Mouse (Mus musculus) stomach, embryonic 16.5 days (tissue): ENCODE data around the gene 2510009E07Rik. TPM values are rescaled to one million over a fixed set of nuclear protein-coding genes. Genes with fewer than 3 reads are reported as not detected.

Experiments used
- ATAC-seq: fragments of 200-750 bp; cut with Nextera tagmentation; 2 replicates; pipeline ENCODE4 v1.8.0; 2017; ENCODE audit warnings: moderate number of reproducible peaks, moderate TSS enrichment; ENCODE audit not compliant: insufficient read depth, low FRiP score
- H3K27ac ChIP-seq: fragments of 300-500 bp; sonication (generic); 2 replicates; pipeline ENCODE4 v1.5.1; 2014; ENCODE audit warnings: low read length
- H3K27me3 ChIP-seq: fragments of 300-500 bp; sonication (generic); 2 replicates; pipeline ENCODE4 v1.6.1; 2014; ENCODE audit warnings: low read length, control low read depth, mixed read lengths; ENCODE audit not compliant: control insufficient read depth, insufficient read depth
- H3K36me3 ChIP-seq: fragments of 300-500 bp; sonication (generic); 2 replicates; pipeline ENCODE4 v1.6.1; 2014; ENCODE audit warnings: low read length; ENCODE audit not compliant: control insufficient read depth, insufficient read depth
- H3K4me1 ChIP-seq: fragments of 300-500 bp; sonication (generic); 2 replicates; pipeline ENCODE4 v1.6.1; 2014; ENCODE audit warnings: low read length, control low read depth, mixed read lengths; ENCODE audit not compliant: control insufficient read depth, insufficient read depth
- H3K4me2 ChIP-seq: fragments of 300-500 bp; sonication (generic); 2 replicates; pipeline ENCODE4 v1.6.1; 2014; ENCODE audit warnings: low read depth, low read length, mixed read lengths
- H3K4me3 ChIP-seq: fragments of 300-500 bp; sonication (generic); replicated peaks from 2 replicates; pipeline ENCODE4 v1.5.1; 2014; ENCODE audit warnings: mild to moderate bottlenecking, low read length
- H3K9ac ChIP-seq: fragments of 300-500 bp; sonication (generic); 2 replicates; pipeline ENCODE4 v1.6.1; 2014; ENCODE audit warnings: low read length
- H3K9me3 ChIP-seq: fragments of 300-500 bp; sonication (generic); replicated peaks from 2 replicates; pipeline ENCODE4 v1.6.1; 2016; ENCODE audit warnings: low read length, control low read depth; ENCODE audit not compliant: control insufficient read depth
- WGBS: fragments of 180-500 bp; shearing (Covaris S2); extraction: QIAGEN DNeasy Blood & Tissue Kit; methylation state at CpG from one replicate; pipeline ENCODE4 v1.1.7; 2014; 5-methylcytosine and 5-hydroxymethylcytosine counted together
- polyA plus RNA-seq: library from polyadenylated mRNA; unstranded; fragments of >200 nt; fragmentation: Nextera tagmentation; extraction: Ambion mirVana; gene quantifications from 2 replicates; pipeline ENCODE4 v1.2.1, GENCODE M21; 2015

Gene 2510009E07Rik
- polyA plus RNA-seq, 1 experiment from 2014 or later, result 17.9 TPM

GRCm38 (mm10) chr16:21636156-21636853 lies 58.2 kb downstream of the 2510009E07Rik start:
- no peak for ATAC-seq
- no peak overlapping the region for H3K9ac ChIP-seq
- H3K36me3 ChIP-seq, result no peaks in the 10 kb centered on the region
- no peak overlapping the region for H3K27ac ChIP-seq
- no peaks in the 10 kb centered on the region; the same call in 1 of the 2 replicates for H3K9me3 ChIP-seq
- H3K4me3 ChIP-seq, result no peak overlapping the region
- H3K4me1 ChIP-seq, result no peaks in the 10 kb centered on the region
- no peak overlapping the region for H3K4me2 ChIP-seq
- 72% methylated on average over 5 of the region's 5 CpGs for WGBS
- no peaks in the 10 kb centered on the region for H3K27me3 ChIP-seq

DNA sequence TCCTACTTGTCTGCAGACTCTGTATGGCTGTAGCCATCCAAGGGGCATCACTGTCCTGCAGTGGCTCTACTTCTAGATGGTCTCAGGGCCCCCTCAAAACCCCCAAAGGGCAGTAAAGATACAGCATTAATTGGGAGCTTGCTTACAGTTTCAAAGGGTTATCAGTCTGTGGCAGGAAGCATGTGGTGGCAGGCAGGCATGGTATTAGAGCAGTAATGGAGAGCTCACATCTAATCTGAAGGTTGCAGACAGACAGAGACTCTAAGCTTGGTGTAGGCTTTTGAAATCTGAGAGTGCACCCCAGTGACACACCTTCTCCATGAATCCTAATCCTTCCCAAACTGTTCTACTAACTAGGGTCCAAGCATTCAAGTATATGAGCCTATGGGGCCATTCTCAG lies 60.0 kb downstream of the 2510009E07Rik start:
- no peaks in the 10 kb centered on the region for H3K4me1 ChIP-seq
- no peak overlapping the region for H3K4me3 ChIP-seq
- H3K27me3 ChIP-seq, result no peaks in the 10 kb centered on the region
- no peaks in the 10 kb centered on the region for H3K36me3 ChIP-seq
- no peak for ATAC-seq
- H3K4me2 ChIP-seq, result no peak overlapping the region
- H3K9me3 ChIP-seq, result no peaks in the 10 kb centered on the region; the same call in 1 of the 2 replicates
- H3K27ac ChIP-seq, result no peak overlapping the region
- H3K9ac ChIP-seq, result no peak overlapping the region

- no peak overlapping the region for H3K4me3 ChIP-seq
- no peak overlapping the region for H3K4me2 ChIP-seq
- H3K9me3 ChIP-seq, result no peaks in the 10 kb centered on the region; the same call in 1 of the 2 replicates
- H3K27ac ChIP-seq, result no peak overlapping the region
- no peak for ATAC-seq
- WGBS, result 53% methylated on average over 4 of the region's 4 CpGs
- H3K4me1 ChIP-seq, result no peaks in the 10 kb centered on the region
- no peak overlapping the region for H3K9ac ChIP-seq
- H3K27me3 ChIP-seq, result no peaks in the 10 kb centered on the region
- H3K36me3 ChIP-seq, result no peaks in the 10 kb centered on the region
Observed at GRCm38 (mm10) chr16:21631815-21632222, 62.6 kb downstream of the 2510009E07Rik start.

GRCm38 (mm10) chr16:21630614-21631013 lies 63.9 kb downstream of the 2510009E07Rik start:
- no peaks in the 10 kb centered on the region; the same call in 1 of the 2 replicates for H3K9me3 ChIP-seq
- no peak overlapping the region for H3K4me3 ChIP-seq
- H3K4me1 ChIP-seq, result no peaks in the 10 kb centered on the region
- no peaks in the 10 kb centered on the region for H3K36me3 ChIP-seq
- WGBS, result 85% methylated on average over 4 of the region's 4 CpGs
- no peaks in the 10 kb centered on the region for H3K27me3 ChIP-seq
- no peak overlapping the region for H3K9ac ChIP-seq
- no peak overlapping the region for H3K27ac ChIP-seq
- H3K4me2 ChIP-seq, result no peak overlapping the region
- no peak for ATAC-seq

DNA sequence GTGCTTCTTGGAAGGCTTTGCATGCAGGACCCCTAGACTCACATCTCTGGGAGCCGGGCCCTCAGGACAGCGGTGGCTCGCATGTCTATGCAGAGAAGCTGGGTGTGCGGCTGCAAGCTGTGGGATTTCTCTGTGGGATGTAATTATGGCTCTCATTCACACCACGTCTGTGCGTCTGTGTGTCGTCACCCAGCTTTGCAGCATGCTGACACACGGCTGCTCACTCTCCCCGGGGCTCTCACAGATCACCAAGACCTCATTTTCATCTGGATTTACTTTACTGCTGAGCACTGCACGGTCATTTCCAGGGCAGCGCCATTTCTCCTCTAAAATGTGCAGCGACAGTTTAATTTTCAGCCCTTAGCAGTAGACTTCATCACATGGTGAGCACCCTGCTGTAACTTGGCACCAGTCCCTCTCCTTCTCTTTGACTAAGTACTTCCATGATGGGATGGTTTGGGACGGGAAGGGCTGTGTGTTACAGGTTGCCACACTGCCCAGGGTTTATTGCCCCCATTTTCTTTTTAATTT lies 66.3 kb downstream of the 2510009E07Rik start:
- no peak overlapping the region for H3K4me2 ChIP-seq
- H3K27me3 ChIP-seq, result no peaks in the 10 kb centered on the region
- WGBS, result 58% methylated on average over 13 of the region's 13 CpGs
- no peaks in the 10 kb centered on the region; the same call in 1 of the 2 replicates for H3K9me3 ChIP-seq
- H3K36me3 ChIP-seq, result no peaks in the 10 kb centered on the region
- H3K4me3 ChIP-seq, result no peak overlapping the region
- H3K9ac ChIP-seq, result no peak overlapping the region
- ATAC-seq, result no peak
- no peaks in the 10 kb centered on the region for H3K4me1 ChIP-seq
- no peak overlapping the region for H3K27ac ChIP-seq

GRCm38 (mm10) chr16:21627248-21627647 lies 67.2 kb downstream of the 2510009E07Rik start:
- H3K9me3 ChIP-seq, result no peaks in the 10 kb centered on the region
- H3K27ac ChIP-seq, result no peak overlapping the region
- H3K4me1 ChIP-seq, result no peaks in the 10 kb centered on the region
- no peak for ATAC-seq
- no peak overlapping the region for H3K4me3 ChIP-seq
- no peak overlapping the region for H3K4me2 ChIP-seq
- no peaks in the 10 kb centered on the region for H3K27me3 ChIP-seq
- WGBS, result 76% methylated on average over 6 of the region's 6 CpGs
- no peaks in the 10 kb centered on the region for H3K36me3 ChIP-seq
- H3K9ac ChIP-seq, result no peak overlapping the region

DNA sequence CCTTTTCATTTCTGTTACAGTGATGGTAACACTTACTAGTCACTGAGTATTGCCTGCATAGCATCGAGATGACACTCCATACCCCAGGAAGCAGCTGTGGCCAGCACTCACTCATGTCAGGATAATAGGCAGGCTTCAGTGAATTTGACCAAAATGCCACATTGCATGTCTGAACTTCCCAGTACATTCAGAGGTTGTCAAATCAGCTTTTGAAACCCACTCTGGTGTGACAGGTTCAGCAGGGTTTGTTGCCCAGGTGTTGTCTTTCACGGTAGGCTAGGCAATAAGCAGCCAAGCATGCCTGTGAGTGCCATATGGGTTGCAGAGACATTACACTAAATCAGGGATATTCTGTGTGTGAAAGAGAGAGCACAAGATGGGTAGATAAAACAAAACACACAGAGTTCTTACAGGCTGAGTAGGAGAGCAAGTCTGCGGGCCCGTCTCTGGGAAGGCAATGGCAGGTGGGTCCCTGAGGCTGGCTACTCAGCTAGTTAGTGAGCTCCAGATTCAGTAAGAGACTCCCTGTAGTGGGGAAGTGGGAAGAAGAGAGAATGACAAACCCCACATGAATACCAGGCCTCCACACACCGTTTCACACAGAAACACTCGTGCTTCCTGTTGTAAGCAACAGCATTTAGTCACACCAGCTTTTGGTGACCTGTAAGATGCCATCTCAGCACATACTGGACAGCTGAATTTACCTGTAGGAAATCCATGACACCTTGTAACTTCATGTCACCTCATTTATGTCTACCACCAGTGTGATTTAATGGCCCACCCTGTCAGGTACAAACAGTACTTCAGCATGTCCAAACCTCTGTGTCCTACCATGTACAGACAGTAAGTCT lies 68.5 kb downstream of the 2510009E07Rik start:
- Histone ChIP-seq H3K36me3 (no peaks in the 10 kb centered on the region), H3K4me1 (no peaks in the 10 kb centered on the region), H3K4me3 (no peak overlapping the region), H3K4me2 (no peak overlapping the region), H3K27ac (no peak overlapping the region), H3K27me3 (no peaks in the 10 kb centered on the region), H3K9ac (no peak overlapping the region), H3K9me3 (no peaks in the 10 kb centered on the region)
- no peak for ATAC-seq
- 65% methylated on average over 6 of the region's 6 CpGs for WGBS

DNA sequence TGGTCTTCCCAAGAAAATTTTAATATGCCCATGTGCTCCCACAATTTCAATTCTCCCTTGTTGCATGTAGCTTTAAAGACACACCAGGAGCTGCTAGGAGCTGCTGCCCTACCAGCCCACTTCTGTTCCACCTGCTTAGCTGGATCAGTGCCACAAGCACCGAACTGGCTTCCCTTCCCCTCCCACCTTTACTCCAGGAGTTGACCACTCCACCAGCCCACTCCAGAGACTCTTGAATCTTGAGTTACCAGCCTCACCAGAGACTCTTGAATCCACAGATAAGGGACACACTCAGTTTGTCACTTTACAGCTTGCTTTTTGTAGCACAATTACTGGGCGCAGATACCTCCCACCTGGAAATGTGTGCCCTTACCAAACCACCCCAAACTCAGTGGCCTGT lies 73.8 kb downstream of the 2510009E07Rik start:
- H3K9me3 ChIP-seq, result no peaks in the 10 kb centered on the region
- no peak for ATAC-seq
- H3K9ac ChIP-seq, result no peak overlapping the region
- no peak overlapping the region for H3K27ac ChIP-seq
- H3K4me1 ChIP-seq, result no peaks in the 10 kb centered on the region
- 82% methylated on average over 2 of the region's 2 CpGs for WGBS
- H3K36me3 ChIP-seq, result no peaks in the 10 kb centered on the region
- H3K4me3 ChIP-seq, result no peak overlapping the region
- H3K27me3 ChIP-seq, result no peaks in the 10 kb centered on the region
- no peak overlapping the region for H3K4me2 ChIP-seq

GRCm38 (mm10) chr16:21615802-21616201 lies 78.7 kb downstream of the 2510009E07Rik start:
- Histone ChIP-seq H3K4me2 (no peak overlapping the region), H3K4me1 (no peaks in the 10 kb centered on the region), H3K27ac (no peak overlapping the region), H3K4me3 (no peak overlapping the region), H3K9me3 (no peaks in the 10 kb centered on the region), H3K27me3 (no peaks in the 10 kb centered on the region), H3K9ac (no peak overlapping the region), H3K36me3 (no peaks in the 10 kb centered on the region)
- 60% methylated on average over 7 of the region's 7 CpGs for WGBS
- ATAC-seq, result no peak
